Mouse (Mus musculus): ENCODE results near the gene Gm10642.
A peak's percentile ranks its signal among the peaks of the same experiment; 100 is the strongest.

The Gm10642 gene

DNA sequence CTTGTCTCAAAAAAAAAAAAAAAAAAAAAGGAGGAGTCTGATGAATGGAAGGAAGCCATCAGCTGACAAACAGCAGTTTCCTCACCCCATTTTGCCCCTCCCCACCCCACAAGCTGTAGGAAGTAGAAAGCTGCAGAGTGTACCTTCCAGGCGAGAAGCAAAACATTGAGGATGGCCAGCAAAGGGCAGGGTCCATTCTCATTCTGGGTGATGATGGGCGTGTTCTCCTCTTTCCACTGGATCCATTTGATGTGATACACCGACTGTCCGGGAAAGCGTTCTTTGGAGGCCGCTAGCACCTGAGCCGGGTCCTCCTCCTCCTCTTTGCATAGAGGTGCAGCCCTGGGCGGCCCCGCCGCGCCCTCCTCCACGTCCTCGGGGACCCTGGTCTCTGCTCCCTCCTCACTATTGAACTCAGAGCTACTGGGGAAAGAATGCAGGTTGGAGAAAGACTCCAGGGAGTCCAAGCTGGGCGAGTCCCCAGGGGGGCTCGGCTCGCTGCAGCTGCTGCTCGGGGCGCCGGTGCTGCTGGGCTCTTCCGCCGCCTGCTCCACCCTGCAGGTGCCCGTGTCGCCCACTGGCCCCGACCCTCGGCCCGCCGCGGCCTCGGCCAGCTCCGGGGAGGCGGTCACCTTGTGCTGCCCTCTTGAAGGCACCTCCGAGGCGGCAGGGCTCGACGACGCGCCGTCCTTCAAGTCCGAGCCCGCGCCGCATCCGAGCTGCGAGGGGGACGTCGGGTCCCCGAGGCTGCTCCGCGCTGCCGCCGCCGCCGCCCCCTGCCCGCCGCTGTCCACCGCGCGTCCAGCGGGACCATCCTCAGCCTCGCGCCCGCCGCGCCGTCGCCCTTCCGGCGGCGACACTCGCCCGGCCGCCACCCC lies at the start of gene Gm10642:
Gene Gm10642, plus strand, starts transcription at position 122 of the 878 bp plus-strand sequence.
- peak; percentile 31 to 69 for DNase-seq (ENCODE audit: low spot score in 2 of 2)

- DNase-seq (ENCODE audit: low spot score in 2 of 2) = no peak
Observed at GRCm38 (mm10) chr9:70611026-70611673, 44.9 kb upstream of the Gm10642 start.

GRCm38 (mm10) chr9:70629711-70630110 lies 26.3 kb upstream of the Gm10642 start:
- peak; percentile 12 to 24 for DNase-seq (ENCODE audit: low spot score in 2 of 2)

GRCm38 (mm10) chr9:70631665-70632064 lies 24.4 kb upstream of the Gm10642 start:
- DNase-seq (ENCODE audit: low spot score in 2 of 2) = no peak

DNA sequence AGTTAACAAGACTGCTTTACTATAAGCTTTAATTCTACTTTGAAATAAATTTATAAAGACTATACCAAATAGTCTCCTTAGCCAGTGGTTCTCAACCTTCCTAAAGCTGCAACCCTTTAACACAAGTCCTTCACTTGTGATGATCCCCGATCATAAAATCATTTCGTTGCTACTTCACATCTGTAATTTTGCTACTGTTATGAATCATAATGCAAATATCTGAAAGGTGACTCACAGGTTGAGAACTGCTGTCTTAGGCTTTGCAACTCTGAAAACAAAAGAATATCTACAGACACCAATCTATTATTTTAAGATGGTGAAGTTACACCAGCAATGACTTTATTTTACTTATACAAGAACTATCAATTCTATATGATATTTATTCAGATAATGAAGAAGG lies 19.3 kb upstream of the Gm10642 start:
- DNase-seq (ENCODE audit: low spot score in 2 of 2) = no peak

GRCm38 (mm10) chr9:70650260-70650659 lies 5.8 kb upstream of the Gm10642 start:
- DNase-seq (ENCODE audit: low spot score in 2 of 2) = no peak

- no peak for DNase-seq (ENCODE audit: low spot score in 2 of 2)
Observed at GRCm38 (mm10) chr9:70650994-70651393, 5.1 kb upstream of the Gm10642 start.

GRCm38 (mm10) chr9:70652221-70652620 lies 3.8 kb upstream of the Gm10642 start:
- no peak for DNase-seq (ENCODE audit: low spot score in 2 of 2)

DNA sequence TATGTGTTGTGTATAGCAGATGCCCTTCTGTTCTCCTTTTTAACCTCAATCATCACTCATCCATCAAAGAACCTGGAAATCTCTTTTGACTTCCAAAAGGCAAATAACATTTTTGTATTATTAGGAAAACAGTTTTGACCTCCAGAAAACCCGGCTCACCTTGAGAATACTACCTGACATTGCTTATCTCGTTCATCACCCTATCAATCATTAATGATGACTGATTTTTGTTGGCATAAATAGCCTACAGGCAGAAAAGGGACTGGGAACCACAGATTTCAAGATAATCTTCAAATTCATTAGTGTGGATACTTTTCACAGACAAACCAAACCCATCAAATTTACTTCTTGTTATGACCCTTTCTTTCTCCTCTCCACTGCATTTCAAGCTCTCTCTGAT lies 2.2 kb upstream of the Gm10642 start:
- no peak for DNase-seq (ENCODE audit: low spot score in 2 of 2)

- DNase-seq (ENCODE audit: low spot score in 2 of 2) = no peak
Observed at GRCm38 (mm10) chr9:70654496-70654895, 1.6 kb upstream of the Gm10642 start.

- DNase-seq (ENCODE audit: low spot score in 2 of 2) = no peak
Observed at GRCm38 (mm10) chr9:70655764-70656129, 304 bp upstream of the Gm10642 start.

- peak; percentile 92 to 96 for DNase-seq (ENCODE audit: low spot score in 2 of 2)
Observed at GRCm38 (mm10) chr9:70657013-70657967, 1.2 kb downstream of the Gm10642 start, which contains the start of gene Mindy2. Gene Mindy2 (minus strand): TSS chr9:70657174.

DNA sequence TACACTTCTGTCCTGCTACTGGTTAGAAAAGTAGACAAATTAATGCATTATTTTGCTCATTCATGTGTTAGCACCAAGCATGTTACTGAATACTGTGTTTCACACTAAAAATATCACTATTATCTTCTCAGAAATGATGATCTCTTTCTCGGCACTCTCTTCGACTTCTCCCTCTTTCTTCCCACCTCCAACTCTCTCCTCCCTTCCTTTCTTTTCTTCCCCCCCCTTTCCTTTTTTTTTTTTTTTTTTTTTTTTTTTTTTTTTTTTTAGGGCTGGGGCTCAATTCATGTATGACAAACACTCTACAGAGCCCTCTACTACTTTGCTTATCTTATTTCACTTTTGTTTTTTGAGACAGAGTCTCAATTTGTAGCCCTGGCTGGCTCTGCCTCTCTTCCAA lies 2.2 kb downstream of the Gm10642 start:
- no peak for DNase-seq (ENCODE audit: low spot score in 2 of 2)

DNA sequence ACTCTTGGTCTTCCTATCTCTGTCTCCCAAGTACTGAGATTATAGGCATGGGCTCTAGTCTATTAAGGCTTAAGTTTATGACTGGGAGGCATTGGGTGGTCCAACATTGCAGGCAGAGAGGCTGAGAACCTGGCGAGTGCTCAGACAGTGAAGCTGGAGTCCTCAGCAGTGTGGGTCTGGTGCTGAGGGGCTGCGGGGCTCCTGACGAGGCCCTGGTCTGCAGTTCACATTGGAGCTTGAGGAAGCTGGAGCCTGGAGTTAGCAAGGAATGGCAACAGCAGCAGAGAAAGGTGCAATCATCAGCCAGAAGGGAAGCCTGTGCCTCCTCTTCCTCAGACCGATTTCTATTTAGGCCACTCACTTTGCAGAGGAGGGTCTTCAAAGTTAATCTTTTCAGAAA lies 8.8 kb downstream of the Gm10642 start:
- no peak for DNase-seq (ENCODE audit: low spot score in 2 of 2)

DNA sequence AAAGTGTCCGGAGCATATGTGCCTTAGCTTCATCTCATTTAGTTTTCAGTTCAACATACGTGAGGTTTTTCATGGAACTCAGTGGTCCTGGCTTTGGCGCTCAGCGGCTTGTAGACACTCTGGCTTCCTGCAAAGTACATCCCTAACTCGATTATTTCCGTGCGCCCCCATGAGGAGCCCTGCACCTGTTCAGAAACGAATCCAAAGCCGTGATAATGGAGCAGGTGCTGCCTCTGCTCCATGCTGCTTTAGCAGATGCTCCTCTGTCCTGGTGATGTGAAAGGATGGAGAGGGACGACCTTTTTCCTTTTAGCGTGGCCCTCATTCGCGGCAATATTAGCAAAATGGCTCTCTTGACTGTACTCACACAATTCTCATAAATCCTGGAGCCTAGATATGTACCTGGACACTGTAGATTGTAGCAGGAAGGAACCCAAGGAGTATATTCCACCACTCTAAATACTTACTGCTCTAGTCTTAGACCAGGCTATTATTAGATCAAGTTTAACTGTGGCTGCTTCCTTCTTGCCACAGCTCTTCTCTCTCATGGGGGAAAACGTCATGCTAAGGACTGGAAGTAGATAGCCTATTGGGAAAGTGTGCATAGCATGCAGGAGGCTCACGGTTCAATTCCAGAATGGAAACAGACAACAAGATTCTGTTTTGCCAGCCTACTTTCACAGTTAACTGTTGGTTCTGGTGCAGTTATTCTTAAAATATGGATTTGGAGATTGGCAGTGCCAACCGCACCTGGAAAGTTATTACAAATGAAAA lies 9.5 kb downstream of the Gm10642 start:
- no peak for DNase-seq (ENCODE audit: low spot score in 2 of 2)

DNA sequence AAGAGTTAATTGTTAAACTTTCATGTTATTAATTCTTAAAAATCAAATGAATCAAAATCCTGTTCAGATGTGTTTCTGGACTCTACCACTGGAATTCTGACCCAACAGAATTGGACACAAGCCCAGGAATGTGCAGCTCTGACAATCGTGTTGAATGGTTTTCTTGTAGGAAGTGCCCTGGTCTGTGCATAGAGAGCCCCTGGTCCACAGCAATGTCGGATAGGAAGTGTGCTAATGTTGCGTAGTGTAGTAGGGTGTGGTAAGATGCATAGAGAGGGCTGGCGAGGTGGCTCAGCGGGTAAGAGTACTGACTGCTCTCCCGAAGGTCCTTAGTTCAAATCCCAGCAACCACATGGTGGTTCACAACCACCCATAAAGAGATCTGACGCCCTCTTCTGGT lies 10.8 kb downstream of the Gm10642 start:
- DNase-seq (ENCODE audit: low spot score in 2 of 2) = no peak

DNA sequence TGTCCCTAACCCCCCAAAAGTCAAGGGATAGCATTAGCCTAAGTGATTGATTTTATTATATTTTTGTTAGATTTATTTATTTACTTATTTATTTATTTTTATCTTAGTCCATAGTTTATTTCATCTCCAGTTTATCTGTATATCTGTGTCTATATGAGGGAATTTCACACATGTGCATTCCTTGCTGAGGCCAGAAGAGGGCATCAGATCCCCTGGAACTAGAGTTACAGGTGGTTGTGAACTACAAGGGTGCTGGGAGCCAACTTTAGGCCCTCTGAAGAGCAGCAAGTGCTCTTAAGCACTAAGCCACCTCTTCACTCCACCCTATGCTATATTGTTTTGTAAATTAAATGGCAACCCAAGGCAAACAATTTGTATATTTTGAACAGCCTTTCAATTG lies 12.0 kb downstream of the Gm10642 start:
- no peak for DNase-seq (ENCODE audit: low spot score in 2 of 2)

GRCm38 (mm10) chr9:70669197-70669596 lies 13.1 kb downstream of the Gm10642 start:
- DNase-seq (ENCODE audit: low spot score in 2 of 2) = no peak

DNA sequence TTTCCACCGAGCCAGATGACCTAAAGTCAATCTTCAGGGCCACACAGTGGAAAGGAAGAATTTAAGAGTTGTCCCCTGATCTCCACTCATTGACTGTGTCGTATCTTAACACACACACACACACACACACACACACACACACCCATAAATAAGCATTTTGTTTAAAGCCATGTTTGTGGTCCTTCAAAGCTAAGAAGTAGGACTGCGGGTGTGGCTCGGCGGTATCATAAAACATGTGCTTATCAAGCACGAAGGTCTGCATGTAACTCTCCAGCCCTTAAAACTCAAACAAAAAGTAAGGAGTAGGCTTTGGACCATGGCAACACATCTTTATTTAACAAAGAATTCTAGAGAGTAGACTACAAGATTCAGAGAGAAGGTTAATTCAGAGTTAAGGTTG lies 14.3 kb downstream of the Gm10642 start:
- no peak for DNase-seq (ENCODE audit: low spot score in 2 of 2)

DNA sequence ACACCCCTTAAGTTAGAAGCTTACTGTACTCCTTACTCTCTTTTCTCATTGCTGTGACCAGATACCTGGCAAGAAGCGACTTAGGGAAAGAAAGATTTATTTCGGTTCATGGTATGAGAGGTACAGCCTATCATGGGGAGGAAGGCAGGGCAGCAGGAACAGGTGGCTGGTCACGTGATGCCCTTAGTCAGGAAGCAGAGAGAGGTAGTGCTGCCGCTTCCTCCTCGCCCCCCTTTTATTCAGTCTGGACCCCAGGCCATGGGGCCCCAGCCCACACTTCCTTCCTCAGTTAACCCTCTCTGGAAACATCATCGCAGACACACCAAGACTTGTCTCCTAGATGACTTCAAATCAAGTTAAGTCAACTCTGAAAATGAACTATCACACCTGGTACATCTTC lies 15.2 kb downstream of the Gm10642 start:
- no peak for DNase-seq (ENCODE audit: low spot score in 2 of 2)
